Mouse (Mus musculus) stomach, postnatal 0 days (tissue): ENCODE measurements at regions not wholly inside any gene's neighbourhood (a gene's known extent, or its start where the extent isn't known, plus 50 kb on each side); places are given as distances from the start of the nearest gene placed in this dataset.

Experiments
- CTCF ChIP-seq: IDR thresholded peaks from 2 replicates; pipeline ENCODE4 v1.5.1; 2016; ENCODE audit warnings: antibody characterized with exemption, low read depth, mild to moderate bottlenecking, moderate library complexity
- EP300 ChIP-seq: optimal IDR thresholded peaks from 2 replicates; pipeline ENCODE3; 2016; ENCODE audit warnings: antibody characterized with exemption

DNA sequence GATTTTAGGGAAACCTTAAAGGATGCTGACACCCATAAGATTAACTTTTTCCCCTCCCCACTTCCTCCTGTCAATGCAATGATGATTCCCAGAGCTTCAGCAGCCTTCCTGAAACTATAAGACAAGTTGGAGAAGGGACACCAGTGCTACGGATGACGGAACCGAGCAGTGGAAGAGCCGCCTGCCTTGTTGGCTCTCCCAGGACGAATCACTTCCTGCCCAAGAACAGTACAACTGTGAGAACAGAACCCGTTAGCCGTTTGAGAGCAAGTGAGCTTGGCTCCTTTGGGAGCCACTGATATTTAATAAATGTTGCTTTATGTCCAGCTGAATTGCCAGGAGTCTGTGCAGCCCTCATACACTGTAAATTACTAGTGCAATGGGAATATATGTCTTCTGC lies 166.8 kb upstream of the Spdye4c start:
- TF ChIP-seq CTCF: no peak
- TF ChIP-seq EP300: no peak
